Mouse (Mus musculus) kidney, adult 10 weeks (tissue): ENCODE data around the gene Tesk1. TPM values are rescaled to one million over a fixed set of nuclear protein-coding genes. Genes with fewer than 3 reads are reported as not detected.

Experiments
- polyA plus RNA-seq: library from polyadenylated mRNA; stranded (reverse); fragments of 350-450 nt; fragmentation: Illumina TruSeq; extraction: RNeasy Lipid Tissue Mini Kit (QIAGEN cat#74804); gene quantifications from one replicate; pipeline ENCODE4 v1.2.3, GENCODE M21; 2014; ENCODE audit warnings: low read depth, low replicate concordance

The Tesk1 gene
- 0.32 TPM for polyA plus RNA-seq

GRCm38 (mm10) chr4:43441639-43442038 lies at the start of gene Tesk1:
Gene Tesk1, plus strand, starts transcription at chr4:43441939.

GRCm38 (mm10) chr4:43428946-43429345 lies 12.8 kb upstream of the Tesk1 start, which contains the start of gene Fam166b:
Gene Fam166b, minus strand, starts transcription at chr4:43429134.

GRCm38 (mm10) chr4:43454041-43454836 lies 12.5 kb downstream of the Tesk1 start, which contains the start of gene Cd72:
Gene Cd72, minus strand, starts transcription at chr4:43454628.

GRCm38 (mm10) chr4:43483535-43484091 lies 41.9 kb downstream of the Tesk1 start, which contains the start of gene Sit1:
Gene Sit1, minus strand, starts transcription at chr4:43483734.

GRCm38 (mm10) chr4:43492821-43493185 lies 51.1 kb downstream of the Tesk1 start, which contains the start of gene Ccdc107:
Gene Ccdc107, plus strand, starts transcription at chr4:43492900.

Other genes starting within 250 kb of the Tesk1 start
- gene Atp8b5, start 174.8 kb upstream of the Tesk1 start, polyA plus RNA-seq = 0.73 TPM
- gene Rusc2, start 60.0 kb upstream of the Tesk1 start, polyA plus RNA-seq = not detected
- not detected for gene Fam166b, start 12.8 kb upstream of the Tesk1 start, polyA plus RNA-seq
- gene Cd72, start 12.7 kb downstream of the Tesk1 start, polyA plus RNA-seq = 3.5 TPM
- gene Sit1, start 41.8 kb downstream of the Tesk1 start, polyA plus RNA-seq = not detected
- gene Ccdc107, start 51.0 kb downstream of the Tesk1 start, polyA plus RNA-seq = 16.3 TPM
- 4.2 TPM for gene Arhgef39, start 57.8 kb downstream of the Tesk1 start, polyA plus RNA-seq
- gene Car9, start 65.0 kb downstream of the Tesk1 start, polyA plus RNA-seq = 2.0 TPM
- 7.9 TPM for gene Tpm2, start 81.8 kb downstream of the Tesk1 start, polyA plus RNA-seq
- gene Creb3, start 120.4 kb downstream of the Tesk1 start, polyA plus RNA-seq = 26.8 TPM
- gene Tln1, start 120.8 kb downstream of the Tesk1 start, polyA plus RNA-seq = 110 TPM
- gene Rgp1, start 136.8 kb downstream of the Tesk1 start, polyA plus RNA-seq = 3.6 TPM
- 0.93 TPM for gene Gba2, start 136.9 kb downstream of the Tesk1 start, polyA plus RNA-seq
- not detected for gene Msmp, start 142.6 kb downstream of the Tesk1 start, polyA plus RNA-seq
- gene Npr2, start 190.0 kb downstream of the Tesk1 start, polyA plus RNA-seq = 9.2 TPM
- gene Spag8, start 211.7 kb downstream of the Tesk1 start, polyA plus RNA-seq = not detected
- gene Hint2, start 214.5 kb downstream of the Tesk1 start, polyA plus RNA-seq = 13.5 TPM
- gene Tmem8b, start 227.0 kb downstream of the Tesk1 start, polyA plus RNA-seq = 2.0 TPM
- gene Fam221b, start 227.2 kb downstream of the Tesk1 start, polyA plus RNA-seq = not detected